Mouse (Mus musculus): ENCODE results near the gene Pdzrn3. TPM values are rescaled to one million over a fixed set of nuclear protein-coding genes. Genes with fewer than 3 reads are reported as not detected.

The Pdzrn3 gene
- total and polyA plus RNA-seq, 3 experiments, result not detected

DNA sequence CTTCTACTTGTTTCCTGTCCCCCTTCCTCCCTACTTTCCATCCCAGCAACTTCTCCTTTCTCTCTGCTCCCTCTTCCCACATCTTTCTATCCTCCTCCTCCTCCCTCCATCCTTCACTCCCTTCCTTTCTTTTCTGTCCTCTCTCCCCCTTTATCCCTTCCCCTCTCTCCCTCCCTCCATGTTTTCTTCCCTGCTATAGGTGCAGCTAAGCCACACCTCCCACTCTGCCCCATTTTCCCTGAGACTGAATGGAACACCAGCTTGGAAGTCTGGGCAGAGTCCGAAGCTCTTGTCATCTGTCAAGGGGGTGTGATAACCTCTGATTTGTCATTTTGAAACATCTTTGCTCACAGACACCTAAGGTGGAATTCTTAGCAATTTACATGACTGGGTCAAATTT lies 22.8 kb downstream of the Pdzrn3 start:
- Histone ChIP-seq H3K79me2 (replicated peaks; ENCODE audit: control insufficient read depth, extremely low read depth, insufficient read depth, poor library complexity, severe bottlenecking) (no peaks in the 10 kb centered on the region), H3K4me2 (ENCODE audit: insufficient read depth, low read depth, poor library complexity, severe bottlenecking) (no peak overlapping the region), H3K36me3 (replicated peaks in 1 of 2; ENCODE audit: control insufficient read depth in 1 of 2, insufficient read depth in 1 of 2, low read length in 1 of 2) (no peaks in the 10 kb centered on the region), H3K27ac (ENCODE audit: insufficient read depth, low read depth) (no peak overlapping the region), H3K9me3 (replicated peaks; ENCODE audit: low read length) (peaks cover 76% of the 10 kb centered on the region), H3K4me3 (replicated peaks in 1 of 3; ENCODE audit: low read depth in 2 of 3, low read length in 2 of 3, poor library complexity in 1 of 3) (no peak overlapping the region), H3K27me3 (replicated peaks) (no peaks in the 10 kb centered on the region), H3K9ac (ENCODE audit: insufficient read depth, low read depth) (no peak overlapping the region), H3K4me1 (ENCODE audit: control insufficient read depth in 1 of 2, insufficient read depth in 2 of 2) (no peaks in the 10 kb centered on the region)
- in situ Hi-C loops (cut with MboI; ENCODE audit: low pct_ligation_motif_present, low pct_unique_long_range_greater_than_20kb, low sequenced_read_pairs), result no loop called here
- DNase-seq (ENCODE audit: extremely low read depth), result no peak
- dilution Hi-C loops (cut with MboI; ENCODE audit: extremely low pct_ligation_motif_present, extremely low pct_unique_long_range_greater_than_20kb, low sequenced_read_pairs), result no loop called here
- TF ChIP-seq HCFC1 (IDR thresholded peaks at IDR 0.05; ENCODE audit: low read depth, low read length), result no peak
- no peak for TF ChIP-seq KAT2A (IDR thresholded peaks at IDR 0.05; ENCODE audit: insufficient replicate concordance, low read length)
- no peak for TF ChIP-seq TCF12 (IDR thresholded peaks at IDR 0.05; ENCODE audit: low read depth, low read length)
- TF ChIP-seq SMC3 (IDR thresholded peaks at IDR 0.05; ENCODE audit: low read depth, low read length), result no peak
- no peak for TF ChIP-seq POLR2AphosphoS2 (IDR thresholded peaks at IDR 0.05; ENCODE audit: low read depth, low read length)

DNA sequence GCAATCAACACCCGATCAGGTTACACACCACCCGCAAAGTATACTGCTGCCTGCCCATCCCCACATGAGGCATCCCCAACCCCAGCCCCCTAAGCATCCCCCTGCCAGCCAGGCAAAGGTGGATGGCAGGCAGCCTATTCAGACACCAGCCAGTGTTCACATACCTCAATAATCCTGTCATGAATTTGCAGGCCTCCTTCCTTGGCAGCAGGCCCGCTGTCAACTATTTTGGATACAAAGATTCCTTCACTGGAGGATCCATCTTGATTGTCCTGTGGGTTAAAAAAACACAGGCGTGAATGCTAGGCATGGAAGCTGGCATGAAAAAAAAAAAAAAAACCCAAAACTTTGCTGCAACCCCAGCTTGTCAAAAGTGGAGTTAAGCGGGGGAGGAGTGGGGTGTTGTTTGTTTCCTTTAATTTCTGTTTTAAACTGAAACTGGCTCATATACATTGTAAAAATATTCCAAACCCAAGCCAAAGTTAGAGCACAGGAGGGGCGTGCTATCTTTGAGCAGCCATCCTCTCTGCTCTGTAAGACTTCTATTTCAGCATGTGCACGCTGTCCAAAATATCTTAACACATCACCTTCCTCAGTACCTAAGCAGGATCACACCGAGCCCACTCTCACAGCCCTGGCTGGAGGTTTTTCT lies 23.3 kb downstream of the Pdzrn3 start:
- TF ChIP-seq JUN (IDR thresholded peaks at IDR 0.05; ENCODE audit: insufficient read depth, low read depth, low read length), result no peak
- TF ChIP-seq MAZ (IDR thresholded peaks at IDR 0.05; ENCODE audit: low read depth, low read length), result no peak
- no peak for TF ChIP-seq MEF2A (IDR thresholded peaks at IDR 0.05; ENCODE audit: borderline replicate concordance, low read depth, low read length)
- no peak for TF ChIP-seq CTCF (conservative IDR thresholded peaks at IDR 0.05 in 1 of 2, IDR thresholded peaks at IDR 0.05 in 1 of 2; ENCODE audit: low read depth in 2 of 2, low read length in 2 of 2)
- TF ChIP-seq MAFK (IDR thresholded peaks at IDR 0.05; ENCODE audit: insufficient replicate concordance, low read length), result no peak
- TF ChIP-seq JUND (conservative IDR thresholded peaks at IDR 0.05; ENCODE audit: low read depth, low read length), result no peak
- no peak for TF ChIP-seq HCFC1 (IDR thresholded peaks at IDR 0.05; ENCODE audit: low read depth, low read length)
- no peak for TF ChIP-seq RAD21 (IDR thresholded peaks at IDR 0.05; ENCODE audit: low read depth, low read length)
- TF ChIP-seq ZKSCAN1 (IDR thresholded peaks at IDR 0.05; ENCODE audit: borderline replicate concordance, low read depth, low read length), result no peak
- TF ChIP-seq E2F4 (IDR thresholded peaks at IDR 0.05; ENCODE audit: insufficient replicate concordance, low read depth, low read length), result no peak
- TF ChIP-seq GABPA (IDR thresholded peaks at IDR 0.05; ENCODE audit: insufficient replicate concordance, low read depth, low read length), result no peak
- TF ChIP-seq MYC (IDR thresholded peaks at IDR 0.05; ENCODE audit: low read depth, low read length), result no peak
- dilution Hi-C loops (cut with MboI; ENCODE audit: extremely low pct_ligation_motif_present, extremely low pct_unique_long_range_greater_than_20kb, low sequenced_read_pairs), result no loop called here
- no peak overlapping the region for H3K4me2 ChIP-seq (ENCODE audit: insufficient read depth, low read depth, poor library complexity, severe bottlenecking)
- H3K36me3 ChIP-seq (replicated peaks in 1 of 2; ENCODE audit: control insufficient read depth in 1 of 2, insufficient read depth in 1 of 2, low read length in 1 of 2), result no peaks in the 10 kb centered on the region
- DNase-seq (ENCODE audit: extremely low read depth), result no peak
- no peak overlapping the region for H3K9ac ChIP-seq (ENCODE audit: insufficient read depth, low read depth)
- no peak overlapping the region for H3K4me3 ChIP-seq (replicated peaks in 1 of 3; ENCODE audit: low read depth in 2 of 3, low read length in 2 of 3, poor library complexity in 1 of 3)
- no peaks in the 10 kb centered on the region for H3K27me3 ChIP-seq (replicated peaks)
- H3K4me1 ChIP-seq (ENCODE audit: control insufficient read depth in 1 of 2, insufficient read depth in 2 of 2), result no peaks in the 10 kb centered on the region
- in situ Hi-C loops (cut with MboI; ENCODE audit: low pct_ligation_motif_present, low pct_unique_long_range_greater_than_20kb, low sequenced_read_pairs), result no loop called here
- H3K27ac ChIP-seq (ENCODE audit: insufficient read depth, low read depth), result no peak overlapping the region
- no peaks in the 10 kb centered on the region for H3K79me2 ChIP-seq (replicated peaks; ENCODE audit: control insufficient read depth, extremely low read depth, insufficient read depth, poor library complexity, severe bottlenecking)
- H3K9me3 ChIP-seq (replicated peaks; ENCODE audit: low read length), result peaks cover 75% of the 10 kb centered on the region
